Mouse (Mus musculus) cerebellum, postnatal 14 days (tissue): ENCODE measurements around the gene Gm28269.

Experiments
- DNase-seq, 2 experiments: peaks; one replicate each; pipeline ENCODE4 v3.0.0; 2021; ENCODE audit warnings: mixed read lengths in 2 of 2

Gm28269 gene

DNA sequence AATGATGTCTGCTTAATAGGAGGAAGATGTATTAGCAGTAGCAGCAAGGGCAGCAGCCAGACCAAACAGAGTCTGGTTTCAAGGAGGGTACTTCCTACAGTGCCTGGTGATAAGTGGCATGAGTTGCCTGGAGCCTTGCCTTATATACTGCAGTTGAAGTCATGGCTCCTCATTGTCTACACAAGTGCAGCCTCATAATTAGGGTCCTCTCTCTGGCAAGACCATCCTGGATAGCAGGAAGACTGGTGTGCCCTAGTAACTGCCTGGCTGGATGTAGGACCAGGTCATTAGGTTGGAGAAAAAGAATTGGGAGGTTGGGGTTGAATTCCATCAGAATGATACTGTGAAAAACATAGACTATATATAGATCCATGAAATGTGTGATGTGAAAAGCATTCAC, at the start of gene Gm28269:
TSS of gene Gm28269 (minus strand) at position 101 of the 400 bp plus-strand sequence.
- DNase-seq: no peak

DNA sequence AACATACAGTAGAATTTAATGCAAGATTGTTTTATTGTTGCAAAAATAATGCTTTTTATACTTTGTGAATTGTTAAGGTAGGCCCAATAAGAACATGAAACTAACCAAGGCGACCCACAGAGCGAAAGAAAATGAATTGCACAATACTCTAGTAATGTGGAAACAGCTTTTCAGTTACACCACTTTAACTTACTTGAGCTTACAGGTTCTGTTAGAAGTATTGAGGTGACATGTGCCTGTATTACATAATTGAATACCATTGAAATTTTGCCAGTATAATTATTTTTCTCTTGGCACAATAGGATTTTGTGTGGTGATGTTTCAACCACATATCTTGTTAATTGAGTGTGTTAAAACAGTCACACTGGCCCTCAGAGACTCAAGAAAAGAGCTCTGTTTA, 28.0 kb downstream of the Gm28269 start:
- DNase-seq: no peak

DNA sequence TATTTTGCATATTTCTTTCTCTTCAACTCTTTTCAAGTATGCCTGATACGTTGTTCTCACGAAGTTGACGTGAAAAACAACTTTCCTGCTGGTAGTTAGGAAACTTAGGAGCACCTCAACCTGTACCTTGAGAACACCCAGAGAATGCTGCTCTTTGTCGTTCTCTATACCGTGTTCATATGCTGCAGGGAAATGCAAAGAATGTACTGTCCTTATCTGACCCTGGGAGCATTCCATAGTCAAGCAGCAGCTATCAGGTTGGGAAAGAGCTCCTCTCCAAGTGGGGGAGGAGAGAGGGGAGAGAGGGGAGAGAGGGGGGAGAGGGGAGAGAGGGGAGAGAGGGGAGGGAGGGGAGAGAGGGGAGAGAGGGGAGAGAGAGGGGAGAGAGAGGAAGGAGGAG, 29.6 kb downstream of the Gm28269 start:
- no peak for DNase-seq

DNA sequence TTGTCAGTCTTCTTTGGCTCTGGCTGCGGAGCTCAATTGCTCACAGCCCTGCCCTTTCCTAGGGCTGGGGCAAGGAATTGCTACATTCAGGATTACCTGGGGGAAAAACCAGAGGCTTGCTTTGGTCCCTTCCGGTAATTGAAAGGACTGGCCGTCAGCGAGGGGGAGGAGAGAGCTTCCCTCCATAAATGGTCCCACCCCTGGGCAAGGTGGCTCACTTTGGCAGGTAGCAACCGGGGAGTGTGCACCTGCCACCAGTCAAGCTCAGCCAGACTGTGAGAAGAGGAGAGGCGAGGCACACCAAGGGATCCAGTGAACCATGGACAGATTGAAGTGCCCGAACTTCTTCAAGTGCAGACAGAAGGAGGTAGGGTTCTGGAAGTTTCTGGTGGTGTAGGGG, 30.1 kb downstream of the Gm28269 start, which contains the start of gene Slc6a14:
TSS of gene Slc6a14 (plus strand) at position 68 of the 400 bp plus-strand sequence.
- no peak for DNase-seq

DNA sequence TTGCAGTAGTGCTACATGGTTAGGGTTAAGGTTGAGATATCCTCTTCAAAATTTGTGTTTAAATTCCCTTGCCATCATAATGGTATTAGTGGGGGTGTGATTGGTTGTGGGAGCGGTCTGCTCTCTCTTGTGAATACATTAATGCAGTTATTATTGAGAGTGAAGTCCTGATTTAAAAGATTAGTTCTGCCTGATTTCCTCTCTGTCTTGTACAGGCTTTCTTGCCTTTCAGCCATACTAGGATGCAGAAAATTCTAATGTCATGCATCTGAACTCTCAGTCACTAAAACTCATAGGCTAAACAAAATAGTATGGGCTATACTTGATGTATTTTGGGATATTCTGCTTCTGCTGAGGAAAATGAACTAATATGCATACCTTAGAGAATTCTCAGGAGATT, 40.4 kb downstream of the Gm28269 start:
- DNase-seq: no peak

DNA sequence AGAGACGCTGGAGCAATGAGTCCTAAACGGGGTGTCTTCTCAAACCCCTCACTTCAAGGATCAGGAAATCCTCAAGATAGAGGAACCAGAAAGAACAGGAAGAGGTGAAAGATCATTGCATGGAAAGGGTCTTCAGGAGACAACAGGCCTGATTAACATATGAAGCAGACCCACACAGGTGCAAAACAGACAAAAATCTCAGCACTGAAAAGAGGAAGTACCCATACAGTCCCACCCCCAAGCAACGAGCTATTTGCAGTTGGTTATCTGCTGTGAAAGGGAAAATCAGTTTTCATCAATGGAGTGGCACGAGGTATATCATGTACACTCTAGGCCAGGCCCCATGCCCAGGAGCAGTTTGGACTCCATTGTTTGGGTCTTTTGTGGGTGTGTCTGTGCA, 43.3 kb downstream of the Gm28269 start:
- DNase-seq: no peak

DNA sequence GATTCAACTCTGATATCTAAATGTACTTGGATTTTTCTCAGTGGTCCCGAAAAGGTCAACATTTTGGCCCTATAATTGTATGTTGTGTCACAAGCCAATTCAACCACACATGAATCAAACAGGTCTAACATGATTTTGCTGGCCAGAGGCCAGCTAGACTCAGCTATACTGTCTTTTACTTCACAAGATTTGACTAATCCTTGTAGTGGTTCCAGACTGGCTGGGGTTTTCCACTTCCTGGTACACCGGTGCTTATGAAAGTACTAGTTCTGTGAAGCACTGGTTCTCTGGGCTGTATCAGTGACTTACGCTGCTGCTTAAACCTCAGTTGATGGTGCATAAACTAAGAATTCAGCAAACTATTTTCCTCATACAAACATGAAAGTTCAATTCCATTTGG, 49.2 kb downstream of the Gm28269 start:
- no peak for DNase-seq

DNA sequence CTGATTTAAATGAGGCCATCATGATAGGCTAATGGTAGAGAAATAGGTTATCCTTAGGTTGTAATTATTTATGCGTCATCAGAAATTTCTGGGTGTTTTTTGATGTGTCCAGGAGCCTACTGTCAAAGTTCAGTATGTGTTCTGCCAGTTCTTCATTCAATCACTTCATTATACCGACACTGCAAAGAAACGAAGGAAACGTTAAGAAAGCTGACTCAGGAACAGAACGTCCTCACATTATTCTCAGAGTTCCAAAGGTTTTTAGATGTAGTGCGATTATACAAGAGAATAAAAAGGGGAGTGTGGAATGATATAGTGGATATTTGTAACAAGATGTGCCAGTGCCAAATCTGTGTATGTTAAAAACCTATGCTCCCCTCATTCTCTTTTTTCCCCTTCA, 49.7 kb downstream of the Gm28269 start:
- no peak for DNase-seq
